In the genomic region with DNA sequence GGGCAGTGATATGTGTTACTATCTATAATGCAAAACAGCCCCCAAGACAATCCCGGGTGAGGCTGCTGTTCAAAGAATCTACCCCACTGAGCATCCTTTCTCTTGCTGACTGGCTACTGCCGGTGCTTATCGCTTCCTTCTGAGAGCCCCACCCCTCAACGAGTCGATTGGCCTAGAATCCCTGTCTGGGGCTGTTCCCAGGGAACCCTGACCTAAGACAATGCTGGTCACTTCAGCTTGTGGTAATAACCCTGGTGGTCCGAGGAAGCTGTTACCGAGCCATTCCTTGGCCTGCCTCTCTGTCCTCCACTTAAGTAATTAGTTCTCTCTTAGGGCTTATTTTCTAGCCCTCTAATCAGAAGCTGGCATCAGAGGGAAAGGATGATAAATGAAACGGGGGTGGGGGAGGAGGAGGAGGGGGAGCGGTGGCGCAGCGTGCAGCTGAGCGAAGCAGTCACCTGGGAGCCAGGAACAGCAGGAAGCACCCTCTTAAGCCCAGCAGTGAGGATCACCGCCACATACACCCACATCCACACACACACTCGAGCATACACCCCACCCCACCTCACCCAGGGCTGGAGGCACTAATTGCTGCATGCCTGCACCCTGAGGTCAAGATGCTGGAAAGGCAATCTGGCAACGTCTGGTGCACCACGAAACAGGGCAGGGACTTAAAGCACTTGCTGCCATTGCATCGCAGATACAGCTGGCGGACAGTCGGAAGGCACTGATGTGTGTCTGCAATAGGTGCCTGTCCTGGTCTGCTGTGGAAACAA, we compare ENCODE assay signal across 8 mouse cellular contexts.
DNase-seq lines count a peak whose midpoint lies in the region; ATAC-seq and TF ChIP-seq lines count a peak whose summit lies in the region.

No protein-coding gene starts in this region.

- no peak overlapping the region for H3K9ac ChIP-seq in lung, embryonic 15.5 days
- H3K9ac ChIP-seq in hindbrain, embryonic 11.5 days (ENCODE audit: low read depth, low read length): no peak overlapping the region
- no peak overlapping the region for H3K9ac ChIP-seq in neural tube, embryonic 12.5 days

- H3K9me3 ChIP-seq in lung, embryonic 15.5 days: no peaks in the 10 kb centered on the region
- no peaks in the 10 kb centered on the region for H3K9me3 ChIP-seq in hindbrain, embryonic 11.5 days (ENCODE audit: control insufficient read depth, low read length)
- H3K9me3 ChIP-seq in neural tube, embryonic 12.5 days: no peaks in the 10 kb centered on the region

- 5% methylated on average over 15 of the region's 19 CpGs for WGBS in lung, embryonic 15.5 days
- 20% methylated on average over 19 of the region's 19 CpGs for WGBS in lung, adult 2 months
- WGBS in hindbrain, embryonic 11.5 days: 8% methylated on average over 18 of the region's 19 CpGs
- WGBS in neural tube, embryonic 12.5 days: 11% methylated on average over 19 of the region's 19 CpGs

- peaks cover 5% of the 10 kb centered on the region; the same call in 1 of the 2 replicates for H3K27me3 ChIP-seq in lung, embryonic 15.5 days
- no peaks in the 10 kb centered on the region for H3K27me3 ChIP-seq in hindbrain, embryonic 11.5 days (ENCODE audit: control insufficient read depth, insufficient read depth, low read length)
- H3K27me3 ChIP-seq in neural tube, embryonic 12.5 days (replicated peaks): no peaks in the 10 kb centered on the region

- TF ChIP-seq POLR2A in lung, adult 2 months (IDR thresholded peaks at IDR 0.05; ENCODE audit: borderline replicate concordance, extremely low read depth, low read depth, low read length): no peak

- H3K4me3 ChIP-seq in lung, embryonic 15.5 days: no peak overlapping the region
- H3K4me3 ChIP-seq in lung, adult 2 months (replicated peaks; ENCODE audit: extremely low read depth, low read depth, low read length): no peak overlapping the region
- H3K4me3 ChIP-seq in hindbrain, embryonic 11.5 days (ENCODE audit: low read depth, low read length): no peak overlapping the region
- H3K4me3 ChIP-seq in neural tube, embryonic 12.5 days: no peak overlapping the region

- H3K4me2 ChIP-seq in lung, embryonic 15.5 days: peak overlapping the region; percentile 38
- peak overlapping the region; percentile 35 for H3K4me2 ChIP-seq in hindbrain, embryonic 11.5 days (replicated peaks; ENCODE audit: low read depth, low read length)
- peak overlapping the region; percentile 41 for H3K4me2 ChIP-seq in neural tube, embryonic 12.5 days (replicated peaks)

- no peak for TF ChIP-seq CTCF in lung, adult 2 months (IDR thresholded peaks at IDR 0.05; ENCODE audit: insufficient read depth, low read length)

- no peak overlapping the region for H3K27ac ChIP-seq in lung, embryonic 15.5 days
- H3K27ac ChIP-seq in hindbrain, embryonic 11.5 days (ENCODE audit: low read depth, low read length): peak overlapping the region; percentile 59; the same call in 1 of the 2 replicates
- no peak overlapping the region for H3K27ac ChIP-seq in neural tube, embryonic 12.5 days

- DNase-seq in adrenal gland, postnatal 14 days: peak; percentile 18
- DNase-seq in adrenal gland, adult 18-20 months (ENCODE audit: low spot score in 2 of 2): no peak
- no peak for DNase-seq in lung, adult 2 months
- peak; percentile 21 for DNase-seq in hindbrain, embryonic 11.5 days (ENCODE audit: low spot score)
- no peak for DNase-seq in adrenal gland, postnatal 36 days

- H3K4me1 ChIP-seq in lung, embryonic 15.5 days: no peaks in the 10 kb centered on the region
- no peaks in the 10 kb centered on the region; the same call in 1 of the 2 replicates for H3K4me1 ChIP-seq in lung, adult 2 months (ENCODE audit: control insufficient read depth, insufficient read depth, low read length)
- H3K4me1 ChIP-seq in hindbrain, embryonic 11.5 days (replicated peaks; ENCODE audit: control insufficient read depth, insufficient read depth, low read length): no peaks in the 10 kb centered on the region
- no peaks in the 10 kb centered on the region for H3K4me1 ChIP-seq in neural tube, embryonic 12.5 days

- no peaks in the 10 kb centered on the region for H3K36me3 ChIP-seq in lung, embryonic 15.5 days
- no peaks in the 10 kb centered on the region for H3K36me3 ChIP-seq in hindbrain, embryonic 11.5 days (ENCODE audit: control insufficient read depth, insufficient read depth, low read length)
- H3K36me3 ChIP-seq in neural tube, embryonic 12.5 days: no peaks in the 10 kb centered on the region

- ATAC-seq in lung, embryonic 15.5 days (ENCODE audit: borderline replicate concordance, extremely low read depth, low FRiP score, low TSS enrichment): no peak
- ATAC-seq in hindbrain, embryonic 11.5 days (ENCODE audit: low FRiP score): peak; percentile 60
- peak; percentile 44 for ATAC-seq in neural tube, embryonic 12.5 days (ENCODE audit: low FRiP score, low read depth)
- ATAC-seq in inflammation-experienced regulatory T-cells, adult 6 months: no peak

Comparison
In these comparisons a context has a peak if more than half of its experiments do, and no peak if none do; other contexts are left out.
1. DNase-seq: peak in adrenal gland, postnatal 14 days (single experiment) and hindbrain, embryonic 11.5 days (single experiment); none in adrenal gland, adult 18-20 months (0 of 2), lung, adult 2 months (single experiment) and adrenal gland, postnatal 36 days (0 of 2).
2. ATAC-seq: peak in hindbrain, embryonic 11.5 days (single experiment) and neural tube, embryonic 12.5 days (single experiment); none in lung, embryonic 15.5 days (single experiment) and inflammation-experienced regulatory T-cells, adult 6 months (single experiment).
3. Peak in every context shown above with its lines, with median percentiles within 50 percentile points of each other: H3K4me2 ChIP-seq.